Mouse (Mus musculus): ENCODE data around the gene Fbxl17. TPM values are rescaled to one million over a fixed set of nuclear protein-coding genes. Genes with fewer than 3 reads are reported as not detected.

Fbxl17 gene
- polyA plus RNA-seq, 1 experiment from 2014 or later = 5.8 TPM

- Histone ChIP-seq H3K4me3 (ENCODE audit: low read depth, low read length) (no peak overlapping the region), H3K27ac (ENCODE audit: low read depth, low read length) (no peak overlapping the region), H3K4me1 (replicated peaks; ENCODE audit: control insufficient read depth, insufficient read depth, low read length) (no peaks in the 10 kb centered on the region), H3K9ac (ENCODE audit: low read length) (no peak overlapping the region), H3K27me3 (ENCODE audit: control insufficient read depth, insufficient read depth, low read length) (no peaks in the 10 kb centered on the region), H3K4me2 (ENCODE audit: low read depth, low read length, severe bottlenecking) (no peak overlapping the region), H3K36me3 (ENCODE audit: control insufficient read depth, insufficient read depth, low read length) (no peaks in the 10 kb centered on the region), H3K9me3 (ENCODE audit: control insufficient read depth, low read length) (no peaks in the 10 kb centered on the region)
- no peak for DNase-seq (ENCODE audit: low spot score)
- 79% methylated on average over 2 of the region's 2 CpGs for WGBS
- no peak for ATAC-seq (replicated peaks; ENCODE audit: low FRiP score)
Measured at GRCm38 (mm10) chr17:63421864-63422263, 78.0 kb downstream of the Fbxl17 start.

DNA sequence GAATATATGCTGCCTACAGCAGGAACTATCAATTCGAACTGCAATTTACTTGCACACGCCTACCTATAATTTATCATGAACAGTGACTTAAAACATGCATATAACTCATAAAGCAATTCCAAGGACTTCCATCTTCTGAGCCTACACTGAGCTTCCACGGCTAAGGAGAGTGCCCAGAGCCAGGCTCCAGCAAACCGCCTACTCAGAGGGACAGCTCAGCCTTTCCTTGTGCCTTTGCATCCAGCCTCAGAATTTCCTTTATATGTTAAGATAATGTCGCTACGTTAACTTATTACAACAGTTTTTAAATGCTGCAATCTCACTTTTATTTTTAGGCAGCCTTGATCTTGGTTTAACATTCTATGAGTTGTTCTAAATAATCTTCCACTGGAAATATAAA is 80.3 kb downstream of the Fbxl17 start:
- Histone ChIP-seq H3K9me3 (ENCODE audit: control insufficient read depth, low read length) (no peaks in the 10 kb centered on the region), H3K4me1 (replicated peaks; ENCODE audit: control insufficient read depth, insufficient read depth, low read length) (no peaks in the 10 kb centered on the region), H3K4me3 (ENCODE audit: low read depth, low read length) (no peak overlapping the region), H3K9ac (ENCODE audit: low read length) (no peak overlapping the region), H3K36me3 (ENCODE audit: control insufficient read depth, insufficient read depth, low read length) (no peaks in the 10 kb centered on the region), H3K27ac (ENCODE audit: low read depth, low read length) (no peak overlapping the region), H3K27me3 (ENCODE audit: control insufficient read depth, insufficient read depth, low read length) (no peaks in the 10 kb centered on the region), H3K4me2 (ENCODE audit: low read depth, low read length, severe bottlenecking) (no peak overlapping the region)
- ATAC-seq (replicated peaks; ENCODE audit: low FRiP score) (no peak), DNase-seq (ENCODE audit: low spot score) (no peak)
- 92% methylated on average over 6 of the region's 6 CpGs for WGBS

DNA sequence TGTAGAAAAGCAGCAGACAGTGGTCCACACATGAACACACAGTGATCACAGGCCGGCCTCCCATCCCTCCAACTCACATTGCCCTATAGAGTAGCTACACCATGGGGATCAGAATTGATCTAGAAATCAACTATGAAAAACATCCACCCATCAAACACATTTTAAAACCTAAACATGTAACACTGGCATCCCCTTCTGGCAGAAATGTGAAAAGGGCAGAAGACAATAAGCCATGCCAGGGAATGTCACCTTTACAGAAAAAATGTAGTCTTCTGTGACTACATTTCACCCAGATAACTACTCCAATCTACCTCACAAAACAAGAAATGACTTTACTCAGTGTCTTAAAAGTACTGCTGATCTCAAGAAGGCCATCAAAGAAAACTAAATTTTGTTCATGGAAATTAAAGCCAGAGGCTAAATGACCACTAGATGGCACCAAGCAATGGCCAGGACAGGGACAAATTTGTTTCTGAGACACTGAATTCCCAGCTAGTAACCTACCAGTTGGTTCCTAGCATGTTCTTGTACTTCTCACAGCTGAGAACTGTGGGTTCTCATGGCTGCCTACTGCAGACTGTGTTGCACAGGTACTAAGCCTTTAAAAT is 85.7 kb downstream of the Fbxl17 start:
- no peak overlapping the region for H3K9ac ChIP-seq (ENCODE audit: low read length)
- 96% methylated on average over 1 of the region's 1 CpGs for WGBS
- no peak overlapping the region for H3K4me3 ChIP-seq (ENCODE audit: low read depth, low read length)
- H3K27ac ChIP-seq (ENCODE audit: low read depth, low read length) = no peak overlapping the region
- no peaks in the 10 kb centered on the region for H3K36me3 ChIP-seq (ENCODE audit: control insufficient read depth, insufficient read depth, low read length)
- DNase-seq (ENCODE audit: low spot score) (no peak), ATAC-seq (replicated peaks; ENCODE audit: low FRiP score) (no peak)
- no peaks in the 10 kb centered on the region for H3K27me3 ChIP-seq (ENCODE audit: control insufficient read depth, insufficient read depth, low read length)
- no peaks in the 10 kb centered on the region for H3K9me3 ChIP-seq (ENCODE audit: control insufficient read depth, low read length)
- H3K4me2 ChIP-seq (ENCODE audit: low read depth, low read length, severe bottlenecking) = no peak overlapping the region
- H3K4me1 ChIP-seq (replicated peaks; ENCODE audit: control insufficient read depth, insufficient read depth, low read length) = no peaks in the 10 kb centered on the region

DNA sequence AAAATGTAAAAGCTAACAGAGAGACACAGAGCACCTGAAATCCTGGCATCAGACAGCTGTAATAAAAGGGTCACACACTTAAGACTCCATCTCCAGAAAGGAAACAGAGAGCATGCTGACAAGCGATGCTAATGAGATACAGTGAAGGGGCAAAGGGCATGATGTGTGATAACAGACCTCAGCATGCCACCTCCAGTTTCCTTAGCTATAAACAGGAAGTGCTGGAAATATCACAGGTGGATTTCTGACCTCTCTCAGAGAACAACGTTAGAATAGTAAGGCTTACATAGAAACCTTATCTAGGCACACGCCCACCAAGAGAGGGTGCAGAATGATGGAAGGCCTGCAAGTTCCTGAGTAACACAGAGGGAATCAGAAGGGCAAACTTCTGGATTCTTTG is 88.3 kb downstream of the Fbxl17 start:
- H3K4me3 ChIP-seq (ENCODE audit: low read depth, low read length) = no peak overlapping the region
- H3K9ac ChIP-seq (ENCODE audit: low read length) = no peak overlapping the region
- no peaks in the 10 kb centered on the region for H3K36me3 ChIP-seq (ENCODE audit: control insufficient read depth, insufficient read depth, low read length)
- H3K9me3 ChIP-seq (ENCODE audit: control insufficient read depth, low read length) = no peaks in the 10 kb centered on the region
- WGBS = 87% methylated on average over 3 of the region's 3 CpGs
- H3K27me3 ChIP-seq (ENCODE audit: control insufficient read depth, insufficient read depth, low read length) = no peaks in the 10 kb centered on the region
- DNase-seq (ENCODE audit: low spot score) = no peak
- no peak for ATAC-seq (replicated peaks; ENCODE audit: low FRiP score)
- no peak overlapping the region for H3K4me2 ChIP-seq (ENCODE audit: low read depth, low read length, severe bottlenecking)
- H3K4me1 ChIP-seq (replicated peaks; ENCODE audit: control insufficient read depth, insufficient read depth, low read length) = no peaks in the 10 kb centered on the region
- no peak overlapping the region for H3K27ac ChIP-seq (ENCODE audit: low read depth, low read length)

DNA sequence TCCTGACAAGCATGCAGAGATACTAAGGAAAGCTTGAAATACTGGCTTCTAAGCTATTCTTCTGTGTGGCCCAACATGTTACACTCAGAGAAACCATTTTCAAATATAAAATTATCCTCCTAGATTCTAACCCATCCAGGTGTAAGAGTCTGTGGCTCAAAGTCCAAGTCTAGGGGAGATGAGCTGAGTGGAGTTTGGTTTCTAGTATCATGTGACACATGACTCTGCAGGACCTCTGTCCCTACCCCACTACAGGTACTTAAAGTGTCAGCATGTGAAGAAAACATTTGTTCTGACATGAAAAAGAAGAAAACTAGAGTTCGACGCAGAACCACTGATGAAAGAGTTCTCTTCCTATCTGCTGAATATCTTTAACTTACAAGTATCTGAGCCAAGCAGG is 89.7 kb downstream of the Fbxl17 start:
- Histone ChIP-seq H3K36me3 (ENCODE audit: control insufficient read depth, insufficient read depth, low read length) (no peaks in the 10 kb centered on the region), H3K27ac (ENCODE audit: low read depth, low read length) (no peak overlapping the region), H3K9ac (ENCODE audit: low read length) (no peak overlapping the region), H3K27me3 (ENCODE audit: control insufficient read depth, insufficient read depth, low read length) (no peaks in the 10 kb centered on the region), H3K4me1 (replicated peaks; ENCODE audit: control insufficient read depth, insufficient read depth, low read length) (no peaks in the 10 kb centered on the region), H3K4me2 (ENCODE audit: low read depth, low read length, severe bottlenecking) (no peak overlapping the region), H3K4me3 (ENCODE audit: low read depth, low read length) (no peak overlapping the region), H3K9me3 (ENCODE audit: control insufficient read depth, low read length) (no peaks in the 10 kb centered on the region)
- no peak for ATAC-seq (replicated peaks; ENCODE audit: low FRiP score)
- WGBS = 95% methylated on average over 2 of the region's 2 CpGs
- no peak for DNase-seq (ENCODE audit: low spot score)

DNA sequence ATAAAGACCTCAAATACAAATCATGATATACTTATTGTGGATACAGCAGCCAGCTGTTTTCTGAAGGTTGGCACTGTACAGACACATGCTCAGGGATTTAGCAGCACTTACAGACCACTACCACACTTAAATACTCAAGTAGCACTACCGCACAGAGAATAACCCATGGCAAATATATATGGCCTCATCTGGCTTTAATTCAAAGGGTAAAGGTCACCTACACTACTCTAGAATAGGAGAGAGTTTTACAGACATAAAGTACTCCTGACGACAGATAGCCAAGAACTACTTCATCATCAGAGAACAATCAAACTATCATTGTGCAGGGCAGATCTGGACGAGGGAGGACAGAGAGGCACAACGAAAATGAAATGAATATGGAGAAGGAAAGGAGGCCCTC is 93.9 kb downstream of the Fbxl17 start:
- ATAC-seq (replicated peaks; ENCODE audit: low FRiP score) (no peak), DNase-seq (ENCODE audit: low spot score) (no peak)
- 77% methylated on average over 4 of the region's 4 CpGs for WGBS
- Histone ChIP-seq H3K4me1 (replicated peaks; ENCODE audit: control insufficient read depth, insufficient read depth, low read length) (no peaks in the 10 kb centered on the region), H3K27ac (ENCODE audit: low read depth, low read length) (no peak overlapping the region), H3K9me3 (ENCODE audit: control insufficient read depth, low read length) (no peaks in the 10 kb centered on the region), H3K4me3 (ENCODE audit: low read depth, low read length) (no peak overlapping the region), H3K4me2 (ENCODE audit: low read depth, low read length, severe bottlenecking) (no peak overlapping the region), H3K9ac (ENCODE audit: low read length) (no peak overlapping the region), H3K36me3 (ENCODE audit: control insufficient read depth, insufficient read depth, low read length) (no peaks in the 10 kb centered on the region), H3K27me3 (ENCODE audit: control insufficient read depth, insufficient read depth, low read length) (no peaks in the 10 kb centered on the region)

DNA sequence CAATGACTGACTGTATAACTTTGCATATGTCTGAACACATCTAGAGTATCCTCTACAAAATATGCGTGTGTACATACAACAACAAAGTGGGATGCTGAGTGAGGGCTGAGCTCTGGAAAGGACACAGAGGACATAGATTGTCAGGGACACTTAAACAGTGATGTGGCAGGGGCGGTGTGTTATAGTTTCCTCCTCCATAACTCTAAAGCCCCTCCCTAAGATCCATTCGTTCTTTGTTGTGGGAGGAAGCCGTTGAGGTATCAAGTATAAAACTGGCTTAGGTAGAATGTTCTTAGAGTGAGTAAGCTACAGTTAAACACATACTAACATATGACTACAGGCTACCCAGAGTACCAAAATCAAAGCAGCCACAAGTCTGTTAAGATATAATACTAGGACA is 94.3 kb downstream of the Fbxl17 start:
- Histone ChIP-seq H3K27ac (ENCODE audit: low read depth, low read length) (no peak overlapping the region), H3K9me3 (ENCODE audit: control insufficient read depth, low read length) (no peaks in the 10 kb centered on the region), H3K9ac (ENCODE audit: low read length) (no peak overlapping the region), H3K4me3 (ENCODE audit: low read depth, low read length) (no peak overlapping the region), H3K4me1 (replicated peaks; ENCODE audit: control insufficient read depth, insufficient read depth, low read length) (no peaks in the 10 kb centered on the region), H3K4me2 (ENCODE audit: low read depth, low read length, severe bottlenecking) (no peak overlapping the region), H3K36me3 (ENCODE audit: control insufficient read depth, insufficient read depth, low read length) (no peaks in the 10 kb centered on the region), H3K27me3 (ENCODE audit: control insufficient read depth, insufficient read depth, low read length) (no peaks in the 10 kb centered on the region)
- ATAC-seq (replicated peaks; ENCODE audit: low FRiP score) (no peak), DNase-seq (ENCODE audit: low spot score) (no peak)
- WGBS = 88% methylated on average over 4 of the region's 4 CpGs

DNA sequence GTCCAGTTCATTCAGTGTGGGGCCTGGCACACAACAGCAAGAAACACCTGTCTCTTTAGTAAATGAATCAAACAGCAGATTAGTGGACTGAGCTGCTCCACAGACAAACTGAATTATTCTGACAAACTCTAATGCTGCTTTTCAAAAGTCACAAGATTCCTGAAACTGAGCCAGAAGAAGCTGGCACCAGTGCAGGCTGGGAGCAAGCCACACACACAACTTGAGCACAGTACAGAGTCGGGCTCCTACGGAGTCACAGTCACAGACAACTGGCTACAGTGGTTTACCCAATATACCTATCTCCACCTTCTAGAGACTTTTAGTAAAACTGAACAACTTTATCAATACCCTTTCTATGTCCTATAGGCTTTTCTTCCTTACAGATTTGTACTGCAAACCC is 94.8 kb downstream of the Fbxl17 start:
- Histone ChIP-seq H3K4me1 (replicated peaks; ENCODE audit: control insufficient read depth, insufficient read depth, low read length) (no peaks in the 10 kb centered on the region), H3K27ac (ENCODE audit: low read depth, low read length) (no peak overlapping the region), H3K9ac (ENCODE audit: low read length) (no peak overlapping the region), H3K4me2 (ENCODE audit: low read depth, low read length, severe bottlenecking) (no peak overlapping the region), H3K9me3 (ENCODE audit: control insufficient read depth, low read length) (no peaks in the 10 kb centered on the region), H3K36me3 (ENCODE audit: control insufficient read depth, insufficient read depth, low read length) (no peaks in the 10 kb centered on the region), H3K4me3 (ENCODE audit: low read depth, low read length) (no peak overlapping the region), H3K27me3 (ENCODE audit: control insufficient read depth, insufficient read depth, low read length) (no peaks in the 10 kb centered on the region)
- DNase-seq (ENCODE audit: low spot score) (no peak), ATAC-seq (replicated peaks; ENCODE audit: low FRiP score) (no peak)
- 81% methylated on average over 2 of the region's 2 CpGs for WGBS

DNA sequence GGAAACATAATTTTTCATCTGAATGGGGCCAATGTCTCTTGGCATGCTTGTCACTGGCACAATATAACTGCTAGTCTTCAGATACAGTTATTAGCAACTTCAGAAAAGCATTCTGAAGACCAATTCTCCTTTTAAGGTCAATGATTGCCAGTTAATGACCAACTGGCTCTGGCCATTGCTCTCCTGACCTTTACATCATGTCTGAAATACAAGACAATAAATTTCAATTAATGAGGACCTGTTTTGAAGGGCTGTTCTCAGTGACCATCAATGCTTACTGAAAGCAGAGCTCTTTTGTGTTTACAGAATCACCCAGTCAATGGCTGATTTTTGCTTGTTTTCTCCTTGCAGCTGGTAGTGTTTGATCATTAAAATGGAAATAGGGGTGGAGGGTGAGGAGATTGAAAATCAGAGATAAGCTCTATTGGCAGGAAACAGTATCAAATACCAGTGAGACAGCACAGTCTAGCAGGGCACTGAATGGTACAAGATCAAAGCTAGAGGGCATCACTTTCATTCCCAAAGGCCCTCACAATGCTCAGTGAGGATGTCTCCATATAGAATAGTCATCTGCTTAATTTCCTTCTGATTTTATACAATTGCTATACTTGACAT is 95.9 kb downstream of the Fbxl17 start:
- ATAC-seq (replicated peaks; ENCODE audit: low FRiP score) (no peak), DNase-seq (ENCODE audit: low spot score) (no peak)
- no peaks in the 10 kb centered on the region for H3K36me3 ChIP-seq (ENCODE audit: control insufficient read depth, insufficient read depth, low read length)
- no peak overlapping the region for H3K4me3 ChIP-seq (ENCODE audit: low read depth, low read length)
- no peak overlapping the region for H3K27ac ChIP-seq (ENCODE audit: low read depth, low read length)
- no peak overlapping the region for H3K9ac ChIP-seq (ENCODE audit: low read length)
- no peak overlapping the region for H3K4me2 ChIP-seq (ENCODE audit: low read depth, low read length, severe bottlenecking)
- no peaks in the 10 kb centered on the region for H3K27me3 ChIP-seq (ENCODE audit: control insufficient read depth, insufficient read depth, low read length)
- H3K9me3 ChIP-seq (ENCODE audit: control insufficient read depth, low read length) = no peaks in the 10 kb centered on the region
- no peaks in the 10 kb centered on the region for H3K4me1 ChIP-seq (replicated peaks; ENCODE audit: control insufficient read depth, insufficient read depth, low read length)
